Mouse (Mus musculus): ENCODE results near the gene Arhgef5.
"Not testable (repeated sequence)": the region's sequence is repeated elsewhere in the genome, so short reads cannot be mapped to it uniquely, and the experiment has no call there.

Gene Arhgef5

DNA sequence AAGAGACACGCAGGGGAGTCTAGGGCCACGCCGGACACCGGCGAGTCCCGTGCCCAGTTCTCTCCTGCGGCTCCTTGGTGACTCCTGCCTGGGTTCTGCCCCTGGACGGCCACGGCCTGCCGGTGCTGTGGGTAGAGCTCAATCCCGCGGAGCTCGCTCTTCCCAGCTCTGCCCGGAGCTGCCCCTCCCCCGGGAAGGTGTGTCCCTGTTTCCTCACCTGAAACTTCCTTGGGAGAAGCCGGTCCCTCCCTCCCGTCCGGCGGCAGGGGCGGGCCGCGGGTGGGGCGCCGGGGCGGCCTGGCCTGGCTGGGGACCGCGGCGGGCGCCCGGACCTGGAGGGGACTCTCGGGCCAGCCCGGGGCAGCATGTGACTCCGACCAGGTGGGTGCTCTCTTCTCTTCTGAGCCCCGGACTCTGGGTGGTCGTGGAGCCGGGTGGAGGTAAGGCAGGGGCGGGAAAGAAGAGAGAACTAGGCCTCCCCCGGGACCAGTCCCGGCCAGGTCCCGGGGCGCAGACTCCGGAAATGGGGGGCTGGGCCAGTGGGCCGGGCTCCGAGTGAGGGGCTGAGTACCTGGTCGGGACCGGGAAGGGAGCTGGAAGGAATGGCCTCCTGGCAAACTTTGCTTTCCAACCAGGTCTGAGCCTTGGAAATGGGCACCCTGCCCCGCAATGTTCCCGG is at the start of gene Arhgef5:
TSS of gene Arhgef5 (plus strand) at position 220 of the 679 bp plus-strand sequence.
- no peak for DNase-seq (ENCODE audit: low read depth in 1 of 2, low spot score in 2 of 2)

DNA sequence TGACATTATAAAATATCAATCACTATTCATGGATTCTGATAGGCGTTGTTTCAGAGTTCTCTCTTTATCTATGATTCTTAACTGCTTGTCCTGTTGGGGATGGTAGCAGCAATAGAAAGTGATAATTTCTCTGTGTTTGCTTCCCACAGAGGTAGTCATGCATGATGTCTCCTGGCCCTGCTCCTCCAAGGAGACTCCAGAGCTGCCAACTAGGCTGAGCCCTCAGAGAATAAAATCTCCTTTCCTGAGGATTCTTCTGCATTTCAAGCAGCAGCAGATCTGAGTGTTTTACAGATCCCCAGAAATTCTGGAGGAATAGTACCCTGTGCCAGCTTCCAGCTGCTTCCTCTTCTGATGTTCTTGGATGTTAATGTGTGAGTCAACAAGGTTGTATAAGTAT is 34.1 kb upstream of the Arhgef5 start, which contains the start of gene Olfr47:
TSS of gene Olfr47 (plus strand) at position 275 of the 400 bp plus-strand sequence.
- not testable (repeated sequence) for DNase-seq (ENCODE audit: low read depth in 1 of 2, low spot score in 2 of 2)

DNA sequence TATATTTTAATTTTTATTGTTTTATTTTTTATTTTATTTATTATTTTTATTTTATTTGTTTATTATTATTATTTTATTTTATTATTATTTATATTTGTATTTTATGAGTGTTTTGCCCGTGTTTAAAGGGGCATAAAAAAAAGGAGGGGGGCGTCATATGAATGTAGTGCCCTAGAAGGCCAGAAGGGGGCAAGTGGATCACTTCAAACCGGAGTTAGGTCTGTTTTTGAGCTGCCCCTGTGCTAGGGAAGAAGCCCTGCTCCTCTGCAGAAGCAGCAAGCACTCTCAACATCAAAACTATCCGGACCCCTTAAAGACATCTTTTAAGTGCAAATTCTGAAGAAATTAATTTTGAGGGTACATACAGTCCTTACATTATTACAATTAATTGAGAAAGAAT is 23.3 kb upstream of the Arhgef5 start:
- no peak for DNase-seq (ENCODE audit: low read depth in 1 of 2, low spot score in 2 of 2)

DNA sequence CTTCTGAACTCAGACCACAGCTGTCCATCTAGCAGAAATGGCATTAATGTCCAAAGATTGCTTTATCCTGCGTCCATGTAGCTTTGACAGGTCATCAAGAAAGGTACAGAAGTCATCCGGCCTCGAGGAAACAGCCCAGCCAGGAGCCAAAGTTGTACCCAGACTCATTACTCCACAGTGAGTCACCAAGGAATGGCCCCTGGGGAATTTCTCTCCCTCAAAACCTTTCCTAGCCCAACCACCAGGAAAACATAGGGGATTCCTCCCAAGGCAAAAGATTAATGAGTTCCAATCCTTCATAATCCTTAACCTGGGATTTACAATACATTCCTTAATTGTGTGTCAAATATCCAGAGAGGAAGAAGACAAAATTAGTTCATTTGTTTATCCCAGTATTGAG is 18.0 kb upstream of the Arhgef5 start:
- no peak for DNase-seq (ENCODE audit: low read depth in 1 of 2, low spot score in 2 of 2)

DNA sequence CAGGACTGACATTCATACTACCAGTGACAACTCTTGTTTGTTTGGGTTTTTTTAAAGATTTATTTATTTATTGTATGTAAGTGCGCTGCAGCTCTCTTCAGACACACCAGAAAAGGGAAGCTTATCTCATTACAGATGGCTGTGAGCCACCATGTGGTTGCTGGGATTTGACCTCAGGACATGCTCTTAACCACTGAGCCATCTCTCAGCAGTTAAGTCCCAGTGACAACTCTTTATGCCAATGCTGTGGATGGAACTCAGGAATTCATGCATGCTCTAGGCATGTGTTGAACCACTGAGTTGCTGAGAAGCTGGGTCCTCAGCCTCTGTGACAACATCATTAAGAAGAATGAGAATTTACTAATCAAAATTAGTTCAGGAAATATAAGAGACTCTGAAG is 12.4 kb upstream of the Arhgef5 start:
- DNase-seq (ENCODE audit: low read depth in 1 of 2, low spot score in 2 of 2) = no peak

DNA sequence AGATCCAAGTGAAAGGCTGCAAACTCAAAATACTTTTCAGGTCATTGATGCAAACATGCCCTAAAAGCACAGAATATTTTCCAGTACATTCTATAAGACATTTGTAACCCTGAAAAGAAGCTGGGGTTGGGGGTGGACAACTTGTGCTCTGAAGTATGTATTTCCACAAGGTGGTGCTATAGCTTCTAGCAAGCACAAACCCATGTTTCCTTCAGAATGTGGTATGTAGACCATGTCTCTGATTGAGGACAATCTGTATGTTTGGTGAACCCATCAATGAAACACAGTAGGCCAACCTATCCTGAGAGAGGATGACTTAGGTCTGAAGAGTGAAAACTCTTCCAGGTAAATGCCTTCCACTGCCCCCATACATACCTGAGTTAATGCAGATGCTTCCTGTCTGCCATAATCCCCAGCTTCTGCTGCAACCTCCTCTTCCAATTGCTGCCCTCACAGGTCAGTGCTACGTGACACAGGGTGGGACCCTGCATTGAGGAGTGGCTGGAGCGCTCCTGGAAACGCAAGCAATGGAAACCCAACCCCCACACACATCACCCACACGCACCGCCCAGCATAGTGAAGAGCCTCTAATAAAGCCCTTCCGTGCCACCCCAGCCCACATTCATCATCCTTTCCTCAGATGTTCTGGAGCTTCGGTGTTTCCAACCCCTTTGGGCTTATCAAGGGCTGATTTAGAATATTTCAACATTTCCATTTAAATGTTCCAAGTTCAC is 11.0 kb upstream of the Arhgef5 start:
- no peak for DNase-seq (ENCODE audit: low read depth in 1 of 2, low spot score in 2 of 2)

DNA sequence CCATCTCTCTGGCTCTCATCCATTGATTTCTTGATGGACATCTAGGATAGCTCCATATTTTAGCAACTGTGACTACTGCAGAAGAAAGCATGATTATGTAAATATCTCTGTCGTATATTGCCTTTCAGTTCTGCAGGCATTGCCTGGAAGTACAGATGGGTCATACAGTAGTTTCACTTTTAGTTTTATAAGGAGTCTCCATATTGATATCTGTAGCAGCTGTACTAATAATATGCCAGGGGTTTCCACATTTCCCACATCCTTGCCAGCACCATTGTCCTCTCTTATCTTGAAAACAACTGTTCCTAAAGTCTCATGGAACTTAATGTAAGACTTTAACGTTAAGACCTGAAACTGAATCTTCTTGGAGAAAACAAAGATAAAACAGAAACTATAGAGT is 4.6 kb upstream of the Arhgef5 start:
- DNase-seq (ENCODE audit: low read depth in 1 of 2, low spot score in 2 of 2) = no peak

DNA sequence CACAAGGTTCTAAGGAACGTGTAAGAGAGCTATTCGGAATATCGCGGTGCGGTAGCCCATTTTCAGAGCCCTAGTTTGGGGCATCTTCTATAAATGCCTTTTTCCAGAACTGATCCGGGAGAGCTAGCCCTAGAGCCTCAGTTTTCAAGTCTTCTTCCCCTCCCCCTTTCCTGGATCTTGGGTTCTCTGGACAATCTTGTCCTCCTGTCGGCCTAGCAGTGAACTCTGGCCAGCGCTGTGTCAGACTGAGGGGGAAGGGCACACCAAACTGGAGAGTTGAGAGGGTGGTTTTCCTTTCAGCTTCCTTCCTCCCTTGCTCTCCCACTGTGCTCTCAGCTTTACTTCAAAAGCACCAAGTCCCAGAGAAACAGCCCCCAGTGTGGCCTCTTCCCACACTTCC is 974 bp downstream of the Arhgef5 start:
- no peak for DNase-seq (ENCODE audit: low read depth in 1 of 2, low spot score in 2 of 2)

DNA sequence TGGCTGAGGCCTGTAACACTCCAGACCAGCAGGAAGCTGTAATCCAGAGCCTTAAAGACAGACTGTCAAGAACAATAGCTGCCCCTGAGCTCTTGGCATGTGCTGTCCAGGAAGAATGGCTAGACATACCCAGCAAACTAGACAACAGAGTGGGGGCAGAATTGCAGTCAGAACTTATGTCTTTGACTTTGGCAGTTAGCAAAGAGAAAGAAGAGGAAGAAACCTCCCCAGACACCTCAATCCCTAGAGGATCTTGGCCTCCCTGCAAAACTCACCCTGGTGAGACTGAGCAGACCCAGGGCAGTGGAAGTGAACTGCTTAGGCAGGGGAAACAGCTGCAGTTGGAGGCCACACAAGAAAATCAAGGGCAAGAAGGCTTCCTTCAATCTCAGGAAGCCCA is 7.2 kb downstream of the Arhgef5 start:
- DNase-seq (ENCODE audit: low read depth in 1 of 2, low spot score in 2 of 2) = no peak

DNA sequence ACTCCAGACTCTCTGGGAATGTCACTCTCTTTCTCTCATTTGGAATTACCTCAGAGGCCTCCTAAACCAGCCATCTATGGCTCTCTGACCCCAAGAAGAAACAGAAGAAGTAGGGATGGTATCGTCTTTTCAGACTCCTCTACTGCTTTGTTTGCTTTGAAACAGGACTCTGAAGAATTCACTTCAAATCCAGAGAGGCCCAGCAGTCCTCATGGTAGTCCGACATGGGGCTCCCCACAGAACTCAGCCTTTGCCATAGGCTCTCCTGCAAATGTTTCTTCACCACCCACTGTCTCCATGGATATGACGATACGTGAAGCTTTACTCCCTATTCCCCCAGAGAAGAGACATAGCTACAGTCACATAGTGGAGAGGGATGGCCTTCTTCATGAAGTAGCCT is 8.7 kb downstream of the Arhgef5 start:
- no peak for DNase-seq (ENCODE audit: low read depth in 1 of 2, low spot score in 2 of 2)

DNA sequence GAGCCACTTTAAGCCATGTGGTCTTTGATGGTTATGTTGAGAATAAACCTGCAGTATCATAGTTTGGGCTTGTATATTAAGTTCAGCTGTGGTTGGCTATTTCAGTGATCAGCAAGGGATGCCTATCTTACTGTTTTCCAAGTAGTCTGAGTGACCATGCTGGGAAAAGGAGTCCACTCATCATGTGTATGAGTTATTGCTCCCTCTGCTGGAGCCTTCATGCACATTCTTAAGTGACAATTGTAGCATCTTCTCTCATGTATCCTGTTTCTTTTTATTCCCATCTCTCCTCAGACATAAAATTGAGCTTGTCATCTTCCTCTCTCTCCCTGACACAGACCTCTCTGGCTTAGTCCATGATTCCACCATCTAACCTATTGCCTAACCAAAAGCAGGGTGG is 12.9 kb downstream of the Arhgef5 start:
- no peak for DNase-seq (ENCODE audit: low read depth in 1 of 2, low spot score in 2 of 2)

DNA sequence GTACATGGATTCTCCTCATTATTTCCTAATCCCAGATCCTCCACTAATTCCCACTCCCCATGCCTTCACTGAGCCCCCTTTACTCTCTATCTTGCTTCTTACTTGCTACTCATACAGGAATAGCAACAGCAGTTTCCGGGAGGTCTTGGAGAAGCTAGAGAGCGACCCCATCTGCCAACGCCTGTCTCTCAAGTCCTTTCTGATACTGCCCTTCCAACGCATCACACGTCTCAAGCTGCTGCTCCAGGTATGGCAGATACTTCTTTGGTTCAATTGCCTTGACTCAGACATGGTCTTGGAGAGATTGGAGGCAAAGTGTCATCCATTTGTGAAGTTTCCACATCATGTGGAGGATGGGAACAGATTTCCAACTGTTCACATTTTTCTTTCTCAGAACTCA is 15.1 kb downstream of the Arhgef5 start:
- no peak for DNase-seq (ENCODE audit: low read depth in 1 of 2, low spot score in 2 of 2)

DNA sequence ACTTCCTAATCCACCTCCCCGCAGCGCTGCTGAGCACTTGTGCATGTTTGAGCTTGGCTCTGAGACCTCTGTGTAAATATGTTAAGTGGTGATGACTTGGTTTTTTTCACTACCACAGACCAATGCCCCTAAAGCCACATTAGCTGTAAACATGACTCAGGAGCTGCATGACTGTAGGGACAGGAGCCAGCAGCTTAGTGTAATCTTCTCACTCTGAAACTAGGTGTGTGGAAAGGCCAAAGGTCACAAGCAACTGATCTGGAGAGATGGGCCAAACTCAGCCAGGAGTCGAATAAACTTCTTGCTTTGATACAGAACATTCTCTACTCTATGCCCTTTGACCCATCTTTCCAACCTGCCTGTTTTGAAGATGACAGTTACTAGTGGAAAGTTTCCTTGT is 26.7 kb downstream of the Arhgef5 start:
- DNase-seq (ENCODE audit: low read depth in 1 of 2, low spot score in 2 of 2) = no peak

DNA sequence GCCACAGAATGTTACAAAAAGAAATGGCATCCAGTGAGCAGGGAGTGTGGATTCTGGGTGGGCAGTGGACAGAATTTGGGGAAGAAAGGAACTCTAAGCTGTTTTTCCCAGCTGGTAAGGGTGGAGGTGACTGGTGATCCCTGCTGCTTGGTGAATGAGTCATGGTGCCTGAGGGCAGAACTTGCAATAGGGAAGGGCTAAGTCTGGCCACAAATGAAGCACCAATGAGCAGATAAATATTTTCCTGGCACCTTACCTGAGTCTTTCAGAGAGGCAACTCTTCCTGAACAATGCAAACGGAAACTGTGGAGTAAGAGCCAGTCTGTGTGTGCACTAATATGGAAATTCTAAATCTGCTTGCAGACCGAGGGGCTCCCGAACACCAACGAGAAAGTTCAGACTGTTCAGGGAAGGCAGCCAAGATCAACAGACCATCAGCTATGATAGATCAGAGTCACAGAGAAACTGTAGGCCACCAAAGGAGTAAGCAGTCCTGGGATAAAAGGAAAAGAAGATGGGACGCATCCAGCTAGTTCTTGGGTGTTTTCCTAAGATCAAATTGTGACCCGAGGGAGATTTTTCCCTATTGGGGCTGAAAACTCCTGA is 27.2 kb downstream of the Arhgef5 start:
- no peak for DNase-seq (ENCODE audit: low read depth in 1 of 2, low spot score in 2 of 2)

DNA sequence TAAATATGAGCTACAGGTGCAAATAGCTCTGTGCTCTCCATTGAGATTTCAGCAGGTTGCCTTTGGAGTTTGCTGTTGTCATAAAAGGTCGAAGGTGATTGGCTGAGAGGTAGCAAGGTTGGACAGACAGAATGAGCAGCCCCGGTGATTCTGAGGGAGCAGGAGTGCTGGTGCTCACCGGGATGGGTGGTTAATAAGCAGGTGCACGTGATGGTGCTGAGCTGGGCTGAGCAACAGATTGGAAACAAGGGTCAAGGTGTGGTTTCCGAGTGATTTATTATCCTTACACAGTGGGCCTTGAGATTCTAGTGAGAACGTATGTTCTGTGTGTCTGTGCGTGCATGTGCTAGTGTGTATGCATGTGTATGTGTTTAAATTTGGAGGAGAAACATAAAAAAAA is 27.8 kb downstream of the Arhgef5 start:
- no peak for DNase-seq (ENCODE audit: low read depth in 1 of 2, low spot score in 2 of 2)

DNA sequence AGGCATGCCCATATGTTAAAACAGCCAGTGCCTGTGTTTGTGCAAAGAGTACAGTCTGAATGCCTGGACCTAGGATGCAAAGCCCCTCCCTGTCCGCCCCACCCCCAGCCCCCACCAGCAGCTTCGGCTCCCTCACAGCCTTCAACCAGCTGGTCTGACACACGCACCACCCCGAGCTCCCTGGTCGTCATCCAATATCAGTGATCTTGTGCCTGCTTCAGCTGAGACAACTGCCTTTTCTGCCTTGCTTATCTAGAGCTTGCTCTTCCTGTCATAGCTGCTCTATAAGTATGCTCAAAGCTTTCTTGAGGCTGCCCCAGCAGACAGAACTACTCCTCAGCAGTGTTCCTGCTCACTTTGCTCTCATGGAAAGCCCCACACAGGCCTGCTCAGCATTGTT is 30.5 kb downstream of the Arhgef5 start:
- no peak for DNase-seq (ENCODE audit: low read depth in 1 of 2, low spot score in 2 of 2)

DNA sequence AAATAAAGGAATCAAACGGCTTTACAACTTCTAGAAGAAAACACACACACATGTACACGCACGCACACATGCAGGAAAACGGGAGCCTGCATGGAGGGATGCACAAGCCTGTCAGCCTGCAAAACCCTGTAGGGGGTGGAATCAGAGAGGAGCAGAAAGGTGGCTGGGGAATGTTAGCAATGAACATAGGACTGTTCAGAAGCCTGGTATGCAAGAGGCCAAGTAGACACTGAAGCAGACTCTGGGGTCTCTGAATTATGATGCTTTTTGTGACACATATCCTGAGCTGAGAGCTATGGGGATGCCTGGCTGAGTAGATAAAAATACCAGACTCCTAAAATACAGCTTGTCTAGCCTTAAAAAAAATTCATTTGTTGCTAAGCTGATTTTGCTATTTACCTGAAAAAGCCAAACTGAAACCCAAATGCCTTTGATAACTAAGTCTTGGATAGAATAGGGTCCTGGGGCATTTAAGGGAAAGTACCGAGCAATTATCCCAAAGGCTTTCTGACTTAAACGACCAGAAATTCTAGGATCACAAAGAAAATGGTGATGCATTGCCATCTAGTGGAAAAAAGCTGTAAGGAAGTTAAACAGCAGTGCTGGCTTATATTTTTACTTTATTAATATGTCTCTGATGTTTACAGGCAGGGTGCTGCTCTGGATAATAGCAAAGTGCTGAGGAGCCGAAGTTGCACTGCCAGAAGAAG is 31.6 kb downstream of the Arhgef5 start:
- DNase-seq (ENCODE audit: low read depth in 1 of 2, low spot score in 2 of 2) = no peak

DNA sequence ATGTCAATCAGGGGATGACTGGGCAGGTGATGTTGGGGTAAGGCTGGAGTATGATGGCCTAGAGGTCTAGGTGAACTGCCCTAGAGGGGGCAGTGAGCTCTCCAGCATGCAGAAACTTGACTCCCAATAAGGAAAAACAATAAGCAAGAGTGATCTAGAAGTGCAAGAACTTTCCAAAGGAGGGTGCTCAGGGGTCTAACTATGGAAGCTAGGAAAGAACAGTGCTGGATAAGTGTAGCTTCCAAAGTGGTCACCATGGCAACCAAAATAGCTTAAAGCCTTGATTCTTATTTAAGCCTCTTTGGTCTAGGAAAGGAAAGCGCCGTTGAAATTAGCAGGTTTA is 32.1 kb downstream of the Arhgef5 start:
- no peak for DNase-seq (ENCODE audit: low read depth in 1 of 2, low spot score in 2 of 2)

DNA sequence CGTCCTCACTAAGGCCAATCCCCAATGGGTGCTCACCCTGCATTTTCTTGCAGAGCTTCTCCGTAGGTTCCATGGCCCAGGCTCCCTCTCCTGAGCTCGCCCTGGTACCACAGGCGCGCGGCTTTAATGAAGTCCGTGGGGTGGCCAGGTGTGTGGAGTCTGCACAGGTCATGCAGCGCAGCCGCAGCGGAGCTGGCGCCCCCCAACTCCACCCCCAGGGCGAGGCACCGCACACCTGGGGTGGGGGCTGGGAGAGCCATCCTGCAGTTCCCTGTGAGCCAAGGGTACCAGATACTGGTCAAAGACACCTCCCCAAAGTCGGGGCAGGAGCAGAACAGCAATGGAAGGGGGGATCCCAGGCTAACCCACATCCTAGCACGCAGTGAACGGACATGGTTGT is 44.1 kb downstream of the Arhgef5 start, which contains the start of gene Nobox:
TSS of gene Nobox (minus strand) at position 101 of the 400 bp plus-strand sequence.
- DNase-seq (ENCODE audit: low read depth in 1 of 2, low spot score in 2 of 2) = no peak

DNA sequence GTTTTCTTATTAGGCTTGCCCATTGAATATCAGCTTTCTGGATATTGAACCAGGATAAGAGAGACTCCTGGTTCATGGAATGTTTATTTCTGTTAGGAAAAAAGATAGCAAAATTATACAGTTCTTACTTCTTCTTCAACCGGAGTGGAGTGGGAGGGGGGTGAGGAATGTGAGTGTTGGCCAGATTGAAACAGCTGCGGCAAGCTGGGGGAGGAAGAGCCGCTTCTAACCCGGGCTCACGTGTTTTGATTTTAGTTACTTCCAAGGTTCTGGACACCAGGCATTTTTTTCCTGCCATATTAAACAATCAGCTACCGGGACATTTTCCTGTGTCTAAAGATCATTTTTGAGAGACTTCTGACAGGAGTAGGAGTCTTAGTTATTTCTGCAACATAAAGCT is 44.7 kb downstream of the Arhgef5 start:
- DNase-seq (ENCODE audit: low read depth in 1 of 2, low spot score in 2 of 2) = no peak

DNA sequence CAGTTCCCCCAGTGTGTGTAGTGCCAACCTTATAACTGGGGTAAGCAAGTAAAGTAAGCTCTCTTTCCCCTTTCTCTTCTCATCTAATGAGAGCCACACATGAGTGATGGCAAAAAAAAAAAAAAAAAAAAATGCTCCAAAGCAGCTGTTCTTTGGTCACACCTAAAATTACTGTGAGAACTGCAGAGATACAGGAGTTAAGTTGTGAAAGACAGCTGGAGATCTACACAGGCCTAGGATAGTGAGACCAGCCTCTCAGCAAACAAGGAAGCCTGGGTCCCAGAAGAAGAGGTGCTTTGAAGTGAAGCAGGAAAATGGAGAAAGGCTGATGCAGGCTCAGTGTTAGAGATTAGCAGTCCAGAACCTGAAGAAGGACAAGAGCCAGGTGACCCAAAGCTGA is 47.2 kb downstream of the Arhgef5 start:
- DNase-seq (ENCODE audit: low read depth in 1 of 2, low spot score in 2 of 2) = no peak

Data from monocyte, adult 2 months (primary cell).